Mouse (Mus musculus) intestine, postnatal 0 days (tissue): ENCODE measurements around the gene Sema3d. TPM values are rescaled to one million over a fixed set of nuclear protein-coding genes. Genes with fewer than 3 reads are reported as not detected.

Source experiments
- ATAC-seq: fragments of 200-750 bp; cut with Nextera tagmentation; 2 replicates; pipeline ENCODE4 v1.8.0; 2017; ENCODE audit warnings: mild to moderate bottlenecking, moderate TSS enrichment, moderate library complexity
- H3K27ac ChIP-seq: fragments of 300-500 bp; sonication (generic); 2 replicates; pipeline ENCODE4 v1.5.1; 2014; ENCODE audit warnings: mild to moderate bottlenecking, low read depth, low read length, moderate library complexity
- H3K27me3 ChIP-seq: fragments of 300-500 bp; sonication (generic); replicated peaks from 2 replicates; pipeline ENCODE4 v1.6.1; 2014; ENCODE audit warnings: low read length, mixed read lengths; ENCODE audit not compliant: control insufficient read depth, insufficient read depth
- H3K36me3 ChIP-seq: fragments of 300-500 bp; sonication (generic); 2 replicates; pipeline ENCODE4 v1.6.1; 2014; ENCODE audit warnings: mild to moderate bottlenecking, moderate library complexity; ENCODE audit not compliant: control insufficient read depth, insufficient read depth
- H3K4me1 ChIP-seq: fragments of 300-500 bp; sonication (generic); replicated peaks from 2 replicates; pipeline ENCODE4 v1.6.1; 2014; ENCODE audit warnings: antibody characterized with exemption, low read length, mixed read lengths; ENCODE audit not compliant: control insufficient read depth, insufficient read depth
- H3K4me2 ChIP-seq: fragments of 300-500 bp; sonication (generic); replicated peaks from 2 replicates; pipeline ENCODE4 v1.6.1; 2014; ENCODE audit warnings: low read depth, mild to moderate bottlenecking, moderate library complexity
- H3K4me3 ChIP-seq: fragments of 300-500 bp; sonication (generic); 2 replicates; pipeline ENCODE4 v1.5.1; 2014; ENCODE audit warnings: low read depth, low read length
- H3K9ac ChIP-seq: fragments of 300-500 bp; sonication (generic); 2 replicates; pipeline ENCODE4 v1.6.1; 2014; ENCODE audit warnings: mild to moderate bottlenecking, low read depth, low read length
- H3K9me3 ChIP-seq: fragments of 300-500 bp; sonication (generic); 2 replicates; pipeline ENCODE4 v1.6.1; 2016; ENCODE audit warnings: mixed run types; ENCODE audit not compliant: control insufficient read depth
- CTCF ChIP-seq: sonication (generic); IDR thresholded peaks from 2 replicates; pipeline ENCODE4 v1.5.1; 2016; ENCODE audit warnings: low read depth, mild to moderate bottlenecking, control low read depth, antibody characterized with exemption, moderate library complexity
- WGBS: fragments of 180-500 bp; shearing (Covaris S2); extraction: QIAGEN DNeasy Blood & Tissue Kit; methylation state at CpG from one replicate; pipeline ENCODE4 v1.1.7; 2014; 5-methylcytosine and 5-hydroxymethylcytosine counted together
- polyA plus RNA-seq: library from polyadenylated mRNA; unstranded; fragments of >200 nt; fragmentation: Nextera tagmentation; extraction: Ambion mirVana; gene quantifications from 2 replicates; pipeline ENCODE4 v1.2.1, GENCODE M21; 2015

The Sema3d gene
- polyA plus RNA-seq, 1 experiment from 2014 or later = 4.1 TPM

DNA sequence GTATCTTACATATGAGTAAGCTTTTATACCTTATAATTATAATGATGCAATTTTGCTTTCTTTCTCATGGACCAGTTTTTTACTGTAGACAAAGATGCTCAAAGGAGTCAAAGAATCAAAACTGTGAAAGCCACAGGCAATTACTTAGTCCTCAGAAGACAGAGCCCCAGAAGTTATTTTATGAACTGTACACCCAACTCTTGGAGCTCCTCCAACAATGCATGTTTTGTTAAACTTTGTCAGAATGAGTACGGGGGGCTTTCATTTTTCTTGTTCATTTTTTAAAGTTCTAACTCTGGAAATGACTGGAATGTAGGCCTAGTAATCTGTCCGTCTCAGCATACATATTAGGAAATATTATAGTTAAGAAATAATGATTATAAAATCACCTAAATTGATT is 16.1 kb downstream of the Sema3d start:
- Histone ChIP-seq H3K9me3 (no peaks in the 10 kb centered on the region), H3K27me3 (no peaks in the 10 kb centered on the region), H3K36me3 (no peaks in the 10 kb centered on the region), H3K9ac (no peak overlapping the region), H3K4me3 (no peak overlapping the region), H3K27ac (no peak overlapping the region), H3K4me2 (no peak overlapping the region), H3K4me1 (no peaks in the 10 kb centered on the region)
- no peak for ATAC-seq
- 68% methylated on average over 2 of the region's 2 CpGs for WGBS
- no peak for TF ChIP-seq CTCF

- Histone ChIP-seq H3K4me1 (no peaks in the 10 kb centered on the region), H3K27me3 (no peaks in the 10 kb centered on the region), H3K27ac (no peak overlapping the region), H3K9me3 (no peaks in the 10 kb centered on the region), H3K9ac (no peak overlapping the region), H3K36me3 (no peaks in the 10 kb centered on the region), H3K4me2 (no peak overlapping the region), H3K4me3 (no peak overlapping the region)
- no peak for ATAC-seq
- no peak for TF ChIP-seq CTCF
These were observed 21.0 kb downstream of the Sema3d start for GRCm38 (mm10) chr5:12404229-12404628.

DNA sequence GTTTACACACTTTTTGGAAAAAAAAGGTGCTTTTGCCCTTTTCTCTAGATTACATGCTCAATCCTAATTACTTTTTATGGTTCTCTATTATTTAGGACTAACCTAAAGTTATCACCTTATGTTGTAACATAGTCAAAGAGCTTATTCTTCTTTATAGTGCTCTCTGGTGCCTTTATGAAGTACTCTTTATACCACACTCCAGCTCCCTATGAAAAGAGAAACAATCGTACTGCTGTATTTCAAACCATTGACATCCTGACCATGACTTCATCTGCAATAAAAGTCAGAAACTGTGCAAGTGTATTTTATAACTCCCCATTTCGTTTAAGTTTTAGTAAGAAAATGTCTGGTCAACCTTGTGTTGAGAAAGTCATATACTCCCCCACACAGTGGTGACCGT is 29.4 kb downstream of the Sema3d start:
- Histone ChIP-seq H3K27me3 (no peaks in the 10 kb centered on the region), H3K9ac (no peak overlapping the region), H3K9me3 (no peaks in the 10 kb centered on the region), H3K36me3 (no peaks in the 10 kb centered on the region), H3K4me1 (no peaks in the 10 kb centered on the region), H3K4me2 (no peak overlapping the region), H3K4me3 (no peak overlapping the region), H3K27ac (no peak overlapping the region)
- 63% methylated on average over 3 of the region's 3 CpGs for WGBS
- TF ChIP-seq CTCF = no peak
- no peak for ATAC-seq

- WGBS = 30% methylated on average over 5 of the region's 5 CpGs
These were observed 40.1 kb downstream of the Sema3d start for GRCm38 (mm10) chr5:12423264-12423663.

DNA sequence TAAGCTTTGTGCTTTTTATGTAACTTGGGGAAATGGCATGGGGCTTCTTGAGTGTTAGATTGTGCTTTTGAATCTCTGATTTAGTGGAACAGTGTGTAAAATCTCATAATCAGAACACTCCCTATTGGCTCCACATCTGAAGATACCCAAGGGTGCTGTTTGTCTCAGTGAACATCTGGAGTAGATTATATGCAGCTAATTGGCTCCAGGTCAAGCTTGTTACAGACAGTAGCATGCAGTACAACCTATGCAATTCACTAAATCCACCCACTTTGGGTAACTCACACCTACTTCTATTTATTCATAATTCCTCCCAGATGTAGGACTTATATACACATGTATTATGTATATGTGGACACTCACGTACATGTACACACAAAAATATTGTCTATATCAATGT is 58.6 kb downstream of the Sema3d start:
- no peak for ATAC-seq
- Histone ChIP-seq H3K9me3 (0 out of 2 replicates have a peak, but pooled peaks cover 3% of the 10 kb centered on the region), H3K4me1 (no peaks in the 10 kb centered on the region), H3K4me2 (no peak overlapping the region), H3K9ac (no peak overlapping the region), H3K27me3 (no peaks in the 10 kb centered on the region), H3K27ac (no peak overlapping the region), H3K4me3 (no peak overlapping the region), H3K36me3 (no peaks in the 10 kb centered on the region)
- no peak for TF ChIP-seq CTCF
- 94% methylated on average over 1 of the region's 1 CpGs for WGBS

More at GRCm38 (mm10) chr5:12423264-12423663, 40.1 kb downstream of the Sema3d start:
- Histone ChIP-seq H3K9me3 (no peaks in the 10 kb centered on the region), H3K4me3 (no peak overlapping the region), H3K27me3 (no peaks in the 10 kb centered on the region), H3K9ac (no peak overlapping the region), H3K36me3 (no peaks in the 10 kb centered on the region), H3K4me2 (no peak overlapping the region), H3K27ac (no peak overlapping the region), H3K4me1 (no peaks in the 10 kb centered on the region)
- no peak for ATAC-seq
- TF ChIP-seq CTCF = no peak

- WGBS = 75% methylated on average over 7 of the region's 7 CpGs
- H3K9me3 ChIP-seq = 0 out of 2 replicates have a peak, but pooled peaks cover 3% of the 10 kb centered on the region
- H3K9ac ChIP-seq = no peak overlapping the region
- no peaks in the 10 kb centered on the region for H3K36me3 ChIP-seq
- no peak overlapping the region for H3K4me2 ChIP-seq
- H3K4me1 ChIP-seq = no peaks in the 10 kb centered on the region
- no peak for TF ChIP-seq CTCF
- no peak for ATAC-seq
- H3K4me3 ChIP-seq = no peak overlapping the region
- H3K27ac ChIP-seq = no peak overlapping the region
- no peaks in the 10 kb centered on the region for H3K27me3 ChIP-seq
These were observed 59.3 kb downstream of the Sema3d start for GRCm38 (mm10) chr5:12442176-12443105.
